Mouse (Mus musculus) ES-Bruce4 (cell line): ENCODE results near the gene Cyb5d1. TPM values are rescaled to one million over a fixed set of nuclear protein-coding genes. Genes with fewer than 3 reads are reported as not detected.

Source experiments
- H3K27ac ChIP-seq: 2 replicates; pipeline ENCODE4 v1.5.1; 2012; ENCODE audit warnings: low read length, inconsistent platforms; ENCODE audit not compliant: insufficient read depth
- H3K27me3 ChIP-seq: 2 replicates; pipeline ENCODE4 v1.6.1; 2012; ENCODE audit warnings: mild to moderate bottlenecking, low read length, inconsistent platforms; ENCODE audit not compliant: control insufficient read depth, poor library complexity, insufficient read depth, severe bottlenecking
- H3K36me3 ChIP-seq: 2 replicates; pipeline ENCODE4 v1.6.1; 2012; ENCODE audit warnings: inconsistent platforms, mild to moderate bottlenecking, low read length, moderate library complexity; ENCODE audit not compliant: control insufficient read depth, poor library complexity, insufficient read depth, severe bottlenecking
- H3K4me1 ChIP-seq: one replicate; pipeline ENCODE4 v1.8.1; 2011; ENCODE audit warnings: low read length; ENCODE audit not compliant: control insufficient read depth, insufficient read depth
- H3K4me3 ChIP-seq: 2 replicates; pipeline ENCODE4 v1.5.1; 2011; ENCODE audit warnings: low read depth, mild to moderate bottlenecking, low read length
- H3K9ac ChIP-seq: 2 replicates; pipeline ENCODE4 v1.6.1; 2012; ENCODE audit warnings: low read depth, mild to moderate bottlenecking, inconsistent platforms; ENCODE audit not compliant: poor library complexity, severe bottlenecking
- H3K9me3 ChIP-seq: replicated peaks from 2 replicates; pipeline ENCODE4 v1.6.1; 2012; ENCODE audit warnings: mild to moderate bottlenecking, low read length, inconsistent platforms; ENCODE audit not compliant: control insufficient read depth, poor library complexity, insufficient read depth, severe bottlenecking
- CTCF ChIP-seq: IDR thresholded peaks from one replicate; pipeline ENCODE4 v1.8.1; 2011; ENCODE audit warnings: low read depth, low read length
- EP300 ChIP-seq: IDR thresholded peaks from 2 replicates; pipeline ENCODE4 v1.6.1; 2011; ENCODE audit warnings: low read depth, low read length; ENCODE audit not compliant: insufficient read depth
- POLR2A ChIP-seq: IDR thresholded peaks from one replicate; pipeline ENCODE4 v1.8.1; 2011; ENCODE audit warnings: low read length; ENCODE audit not compliant: insufficient read depth
- polyA plus RNA-seq: library from polyadenylated mRNA; stranded (reverse); fragments of >200 nt; gene quantifications from 2 replicates; pipeline ENCODE4 v1.2.4, GENCODE M21; 2011; ENCODE audit warnings: low read depth; ENCODE audit not compliant: missing spikeins, insufficient read depth, insufficient read length

Cyb5d1 gene
- polyA plus RNA-seq, 1 experiment: 21.1 TPM

GRCm38 (mm10) chr11:69430631-69431030 lies 35.2 kb upstream of the Cyb5d1 start:
- TF ChIP-seq CTCF: no peak
- TF ChIP-seq EP300: no peak
- TF ChIP-seq POLR2A: no peak
- H3K4me1 ChIP-seq: peaks cover 1% of the 10 kb centered on the region
- H3K36me3 ChIP-seq: no peaks in the 10 kb centered on the region
- H3K27ac ChIP-seq: no peak overlapping the region
- no peaks in the 10 kb centered on the region for H3K9me3 ChIP-seq
- H3K4me3 ChIP-seq: peak overlapping the region; percentile 16
- H3K27me3 ChIP-seq: no peaks in the 10 kb centered on the region
- H3K9ac ChIP-seq: no peak overlapping the region

GRCm38 (mm10) chr11:69429313-69429712 lies 33.9 kb upstream of the Cyb5d1 start:
- Histone ChIP-seq H3K9me3 (no peaks in the 10 kb centered on the region), H3K9ac (no peak overlapping the region), H3K4me3 (no peak overlapping the region), H3K36me3 (no peaks in the 10 kb centered on the region), H3K27ac (no peak overlapping the region), H3K27me3 (no peaks in the 10 kb centered on the region), H3K4me1 (peaks cover 1% of the 10 kb centered on the region)
- TF ChIP-seq POLR2A (no peak), CTCF (no peak), EP300 (no peak)

GRCm38 (mm10) chr11:69428751-69429150 lies 33.3 kb upstream of the Cyb5d1 start:
- Histone ChIP-seq H3K4me1 (peaks cover 1% of the 10 kb centered on the region), H3K27ac (no peak overlapping the region), H3K36me3 (no peaks in the 10 kb centered on the region), H3K27me3 (no peaks in the 10 kb centered on the region), H3K9me3 (no peaks in the 10 kb centered on the region), H3K4me3 (no peak overlapping the region), H3K9ac (no peak overlapping the region)
- TF ChIP-seq CTCF (no peak), POLR2A (no peak)

- no peak overlapping the region for H3K9ac ChIP-seq
- no peaks in the 10 kb centered on the region for H3K27me3 ChIP-seq
- H3K9me3 ChIP-seq: no peaks in the 10 kb centered on the region
- H3K27ac ChIP-seq: no peak overlapping the region
- H3K36me3 ChIP-seq: no peaks in the 10 kb centered on the region
- H3K4me3 ChIP-seq: no peak overlapping the region
- TF ChIP-seq EP300: no peak
- no peak for TF ChIP-seq CTCF
- no peak for TF ChIP-seq POLR2A
- peaks cover 3% of the 10 kb centered on the region for H3K4me1 ChIP-seq
Observed at GRCm38 (mm10) chr11:69426246-69426645, 30.8 kb upstream of the Cyb5d1 start.

- Histone ChIP-seq H3K27ac (no peak overlapping the region), H3K27me3 (no peaks in the 10 kb centered on the region), H3K9me3 (no peaks in the 10 kb centered on the region), H3K9ac (no peak overlapping the region), H3K36me3 (no peaks in the 10 kb centered on the region), H3K4me1 (peaks cover 5% of the 10 kb centered on the region), H3K4me3 (no peak overlapping the region)
- TF ChIP-seq EP300: no peak
- no peak for TF ChIP-seq POLR2A
- no peak for TF ChIP-seq CTCF
Observed at GRCm38 (mm10) chr11:69423885-69424284, 28.5 kb upstream of the Cyb5d1 start.

- H3K4me3 ChIP-seq: no peak overlapping the region
- no peaks in the 10 kb centered on the region for H3K9me3 ChIP-seq
- H3K27ac ChIP-seq: no peak overlapping the region
- no peak for TF ChIP-seq EP300
- TF ChIP-seq CTCF: no peak
- TF ChIP-seq POLR2A: no peak
- H3K27me3 ChIP-seq: no peaks in the 10 kb centered on the region
- H3K4me1 ChIP-seq: peaks cover 5% of the 10 kb centered on the region
- H3K36me3 ChIP-seq: no peaks in the 10 kb centered on the region
- H3K9ac ChIP-seq: no peak overlapping the region
Observed at GRCm38 (mm10) chr11:69422842-69423241, 27.4 kb upstream of the Cyb5d1 start.
